Comparison of ENCODE assay signal across 21 mouse cellular contexts in the genomic region with DNA sequence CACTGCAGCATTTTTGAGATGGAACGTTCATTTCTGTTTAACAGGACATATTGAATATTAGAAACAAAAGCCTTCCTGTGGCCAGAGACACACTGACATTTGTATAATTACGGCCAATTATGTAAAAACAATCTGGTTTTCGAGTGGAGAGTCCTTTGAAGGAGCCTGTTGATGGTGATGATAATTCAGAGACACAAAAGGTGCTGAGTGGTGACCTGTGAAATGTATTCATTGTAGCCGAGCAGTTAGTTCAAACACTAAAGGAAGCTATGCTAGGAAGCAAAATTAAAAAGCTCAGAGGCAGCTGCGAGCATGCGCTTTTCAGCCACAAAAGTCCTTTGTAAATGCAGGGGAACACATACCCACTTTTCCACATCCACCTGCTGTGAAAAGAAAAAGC.
DNase-seq lines count a peak whose midpoint lies in the region; ATAC-seq and TF ChIP-seq lines count a peak whose summit lies in the region.
"Had no signal": no experiment of that assay in that cellular context is flagged by ENCODE, and none has a peak within 500 bp of the region (broad histone marks: within the 10 kb centered on the region; RNA-seq: fewer than 3 reads in every experiment).

No protein-coding gene starts in this region.

- H3K9ac ChIP-seq in kidney, embryonic 15.5 days, result no peak overlapping the region
- H3K9ac ChIP-seq in forebrain, embryonic 12.5 days, result no peak overlapping the region
- no peak overlapping the region for H3K9ac ChIP-seq in hindbrain, embryonic 14.5 days
- H3K9ac ChIP-seq: heart, embryonic 15.5 days; midbrain, embryonic 12.5 days; neural tube, embryonic 13.5 days had no signal

- no peak for TF ChIP-seq CTCF in brain, embryonic 14.5 days (IDR thresholded peaks at IDR 0.05; ENCODE audit: borderline replicate concordance, extremely low read depth, insufficient read depth, insufficient read length)

- no peak for TF ChIP-seq POLR2A in brain, embryonic 14.5 days (IDR thresholded peaks at IDR 0.05; ENCODE audit: borderline replicate concordance, extremely low read depth, insufficient read depth, insufficient read length, poor library complexity, severe bottlenecking)

- H3K4me3 ChIP-seq in kidney, embryonic 15.5 days (replicated peaks), result no peak overlapping the region
- H3K4me3 ChIP-seq in forebrain, embryonic 12.5 days (replicated peaks), result no peak overlapping the region
- no peak overlapping the region for H3K4me3 ChIP-seq in hindbrain, embryonic 14.5 days (replicated peaks; ENCODE audit: low read length)
- H3K4me3 ChIP-seq: heart, adult 2 months; heart, embryonic 15.5 days; midbrain, embryonic 12.5 days; neural tube, embryonic 13.5 days had no signal

- peak overlapping the region; percentile 18; the same call in 1 of the 2 replicates for H3K4me2 ChIP-seq in kidney, embryonic 15.5 days
- H3K4me2 ChIP-seq in forebrain, embryonic 12.5 days, result peak overlapping the region; percentile 38
- H3K4me2 ChIP-seq in hindbrain, embryonic 14.5 days (replicated peaks), result peak overlapping the region; percentile 8; the same call in 1 of the 2 replicates
- H3K4me2 ChIP-seq: heart, embryonic 15.5 days; midbrain, embryonic 12.5 days; neural tube, embryonic 13.5 days had no signal

- no peaks in the 10 kb centered on the region for H3K36me3 ChIP-seq in kidney, embryonic 15.5 days
- H3K36me3 ChIP-seq in forebrain, embryonic 12.5 days (replicated peaks), result no peaks in the 10 kb centered on the region
- H3K36me3 ChIP-seq in hindbrain, embryonic 14.5 days (replicated peaks; ENCODE audit: control insufficient read depth, insufficient read depth), result no peaks in the 10 kb centered on the region
- H3K36me3 ChIP-seq: midbrain, embryonic 12.5 days; neural tube, embryonic 13.5 days had no signal

- DNase-seq in kidney, postnatal 36 days, result no peak
- DNase-seq in brain, embryonic 14.5 days (ENCODE audit: low read depth), result peak; percentile 17
- DNase-seq in hindbrain, embryonic 14.5 days (ENCODE audit: low spot score), result no peak
- no peak for DNase-seq in MN1 (ENCODE audit: low spot score)
- DNase-seq in heart, adult 9 months (ENCODE audit: low spot score in 2 of 2), result no peak
- no peak for DNase-seq in lung, postnatal 25 days (ENCODE audit: low spot score)
- DNase-seq: adrenal gland, postnatal 36 days; cerebellum, adult 11-12 months; gastrocnemius, postnatal 36 days; heart, adult 2 months; heart, postnatal 36 days; kidney, adult 8-10 months; lung, postnatal 10 days; thymus, adult 18-20 months; thymus, postnatal 36 days had no signal

- no peaks in the 10 kb centered on the region for H3K4me1 ChIP-seq in kidney, embryonic 15.5 days
- H3K4me1 ChIP-seq in forebrain, embryonic 12.5 days, result peaks cover 6% of the 10 kb centered on the region
- no peaks in the 10 kb centered on the region for H3K4me1 ChIP-seq in hindbrain, embryonic 14.5 days (replicated peaks; ENCODE audit: control insufficient read depth, insufficient read depth, low read length)

- no peaks in the 10 kb centered on the region for H3K27me3 ChIP-seq in kidney, embryonic 15.5 days
- H3K27me3 ChIP-seq in forebrain, embryonic 12.5 days, result no peaks in the 10 kb centered on the region
- H3K27me3 ChIP-seq in hindbrain, embryonic 14.5 days (ENCODE audit: control insufficient read depth, insufficient read depth, low read length), result no peaks in the 10 kb centered on the region
- H3K27me3 ChIP-seq: heart, embryonic 15.5 days; midbrain, embryonic 12.5 days; neural tube, embryonic 13.5 days had no signal

- ATAC-seq in kidney, embryonic 15.5 days (replicated peaks; ENCODE audit: low FRiP score), result no peak
- ATAC-seq in forebrain, embryonic 12.5 days (ENCODE audit: low FRiP score), result no peak
- no peak for ATAC-seq in hindbrain, embryonic 14.5 days (ENCODE audit: low FRiP score)
- ATAC-seq: Patski had no signal

- H3K27ac ChIP-seq in kidney, embryonic 15.5 days, result no peak overlapping the region
- no peak overlapping the region for H3K27ac ChIP-seq in forebrain, embryonic 12.5 days
- no peak overlapping the region for H3K27ac ChIP-seq in hindbrain, embryonic 14.5 days
- H3K27ac ChIP-seq: heart, adult 2 months; heart, embryonic 15.5 days; midbrain, embryonic 12.5 days; neural tube, embryonic 13.5 days had no signal

- WGBS in kidney, embryonic 15.5 days, result 48% methylated on average over 6 of the region's 6 CpGs
- 12% methylated on average over 6 of the region's 6 CpGs for WGBS in forebrain, embryonic 12.5 days
- WGBS in hindbrain, embryonic 14.5 days, result 27% methylated on average over 6 of the region's 6 CpGs

- H3K9me3 ChIP-seq in kidney, embryonic 15.5 days (replicated peaks), result no peaks in the 10 kb centered on the region
- H3K9me3 ChIP-seq in forebrain, embryonic 12.5 days, result no peaks in the 10 kb centered on the region
- no peaks in the 10 kb centered on the region for H3K9me3 ChIP-seq in hindbrain, embryonic 14.5 days (ENCODE audit: control insufficient read depth, low read length)
- H3K9me3 ChIP-seq: heart, embryonic 15.5 days; midbrain, embryonic 12.5 days; neural tube, embryonic 13.5 days had no signal
